Mouse (Mus musculus): ENCODE measurements around the gene Rnf111. TPM values are rescaled to one million over a fixed set of nuclear protein-coding genes. Genes with fewer than 3 reads are reported as not detected.
"Not testable (repeated sequence)": the region's sequence is repeated elsewhere in the genome, so short reads cannot be mapped to it uniquely, and the experiment has no call there.

The Rnf111 gene
- 25.2 and 26.0 TPM in 2 replicates for polyA plus RNA-seq (2014; fragmentation: Nextera tagmentation; extraction: Ambion mirVana)

GRCm38 (mm10) chr9:70503626-70504041 is at the start of gene Rnf111:
TSS of gene Rnf111 (minus strand) at chr9:70503725.
- Histone ChIP-seq H3K27me3 (ENCODE audit: control insufficient read depth, insufficient read depth, low read length) (no peaks in the 10 kb centered on the region), H3K36me3 (ENCODE audit: control insufficient read depth, insufficient read depth, low read length) (no peaks in the 10 kb centered on the region), H3K27ac (ENCODE audit: low read depth, low read length) (peak within 1 kb of the TSS; percentile 99), H3K9ac (ENCODE audit: low read depth, low read length) (peak within 1 kb of the TSS; percentile 98), H3K4me1 (ENCODE audit: control insufficient read depth, insufficient read depth, low read length) (0 out of 2 replicates have a peak, but pooled peaks cover 6% of the 10 kb centered on the region), H3K4me3 (ENCODE audit: low read depth, low read length) (peak within 1 kb of the TSS; percentile 98), H3K4me2 (peak within 1 kb of the TSS; percentile 67), H3K9me3 (replicated peaks; ENCODE audit: control insufficient read depth, low read length) (no peaks in the 10 kb centered on the region)
- ATAC-seq (replicated peaks; ENCODE audit: insufficient number of reproducible peaks, low FRiP score, low TSS enrichment) = peak; percentile 97
- WGBS (ENCODE audit: insufficient replicate concordance) = under 1% methylated on average over 36 of the region's 45 CpGs

- H3K27me3 ChIP-seq (ENCODE audit: control insufficient read depth, insufficient read depth, low read length); H3K27ac ChIP-seq (ENCODE audit: low read depth, low read length); H3K4me2 ChIP-seq; H3K4me1 ChIP-seq (ENCODE audit: control insufficient read depth, insufficient read depth, low read length); H3K36me3 ChIP-seq (ENCODE audit: control insufficient read depth, insufficient read depth, low read length); ATAC-seq (replicated peaks; ENCODE audit: insufficient number of reproducible peaks, low FRiP score, low TSS enrichment); H3K9ac ChIP-seq (ENCODE audit: low read depth, low read length); H3K4me3 ChIP-seq (ENCODE audit: low read depth, low read length); H3K9me3 ChIP-seq (replicated peaks; ENCODE audit: control insufficient read depth, low read length): not testable (repeated sequence)
- WGBS (ENCODE audit: insufficient replicate concordance) = 92% methylated on average over 2 of the region's 2 CpGs
Observed at GRCm38 (mm10) chr9:70552233-70552632, 48.7 kb upstream of the Rnf111 start.

DNA sequence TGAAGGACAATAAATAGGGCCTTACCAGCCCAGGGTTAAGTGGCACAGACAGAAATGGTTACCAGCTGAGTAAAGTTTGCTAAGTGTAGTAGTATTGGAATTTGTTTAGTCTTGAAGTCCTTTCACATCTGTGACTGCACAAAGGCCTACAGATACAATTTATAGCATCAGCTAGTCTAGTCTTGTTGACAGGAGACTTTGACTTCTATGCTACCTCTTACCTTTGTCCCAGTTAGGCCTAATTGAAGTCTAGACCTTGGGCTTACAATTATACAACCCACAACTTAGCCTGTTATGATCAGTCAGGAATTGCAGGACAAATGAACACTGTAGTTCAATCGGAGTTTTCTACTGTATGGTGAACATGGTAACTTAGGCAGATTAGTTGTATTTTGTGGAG is 48.0 kb upstream of the Rnf111 start:
- WGBS (ENCODE audit: insufficient replicate concordance) = 89% methylated on average over 1 of the region's 1 CpGs
- no peak overlapping the region for H3K27ac ChIP-seq (ENCODE audit: low read depth, low read length)
- H3K4me1 ChIP-seq (ENCODE audit: control insufficient read depth, insufficient read depth, low read length) = no peaks in the 10 kb centered on the region
- no peak for ATAC-seq (replicated peaks; ENCODE audit: insufficient number of reproducible peaks, low FRiP score, low TSS enrichment)
- H3K4me3 ChIP-seq (ENCODE audit: low read depth, low read length) = no peak overlapping the region
- peaks cover 4% of the 10 kb centered on the region for H3K36me3 ChIP-seq (ENCODE audit: control insufficient read depth, insufficient read depth, low read length)
- H3K27me3 ChIP-seq (ENCODE audit: control insufficient read depth, insufficient read depth, low read length) = no peaks in the 10 kb centered on the region
- no peak overlapping the region for H3K4me2 ChIP-seq
- no peaks in the 10 kb centered on the region for H3K9me3 ChIP-seq (replicated peaks; ENCODE audit: control insufficient read depth, low read length)
- H3K9ac ChIP-seq (ENCODE audit: low read depth, low read length) = no peak overlapping the region

GRCm38 (mm10) chr9:70548304-70548703 is 44.8 kb upstream of the Rnf111 start:
- Histone ChIP-seq H3K27ac (ENCODE audit: low read depth, low read length) (no peak overlapping the region), H3K36me3 (ENCODE audit: control insufficient read depth, insufficient read depth, low read length) (peaks cover 4% of the 10 kb centered on the region), H3K4me2 (no peak overlapping the region), H3K4me3 (ENCODE audit: low read depth, low read length) (no peak overlapping the region), H3K9me3 (replicated peaks; ENCODE audit: control insufficient read depth, low read length) (no peaks in the 10 kb centered on the region), H3K9ac (ENCODE audit: low read depth, low read length) (no peak overlapping the region), H3K4me1 (ENCODE audit: control insufficient read depth, insufficient read depth, low read length) (no peaks in the 10 kb centered on the region), H3K27me3 (ENCODE audit: control insufficient read depth, insufficient read depth, low read length) (no peaks in the 10 kb centered on the region)
- WGBS (ENCODE audit: insufficient replicate concordance) = 78% methylated on average over 4 of the region's 4 CpGs
- ATAC-seq (replicated peaks; ENCODE audit: insufficient number of reproducible peaks, low FRiP score, low TSS enrichment) = no peak

DNA sequence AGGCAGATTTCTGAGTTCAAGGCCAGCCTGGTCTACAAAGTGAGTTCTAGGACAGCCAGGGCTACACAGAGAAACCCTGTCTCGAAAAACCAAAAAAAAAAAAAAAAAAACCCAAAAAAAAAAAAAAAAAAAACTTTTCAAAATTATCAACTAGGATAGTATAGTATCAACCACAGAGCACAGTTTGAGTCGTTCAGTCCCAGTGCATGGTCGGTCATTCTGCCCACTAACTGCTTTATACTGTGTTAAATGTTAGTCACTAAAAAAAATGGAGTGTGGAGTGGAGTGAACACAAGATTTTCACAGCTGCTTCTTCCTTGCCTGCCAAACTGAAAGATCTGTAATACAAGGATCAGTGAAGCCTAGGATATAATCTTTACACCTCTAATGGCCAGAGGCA is 43.1 kb upstream of the Rnf111 start:
- not testable (repeated sequence) for H3K9ac ChIP-seq (ENCODE audit: low read depth, low read length); H3K27me3 ChIP-seq (ENCODE audit: control insufficient read depth, insufficient read depth, low read length); H3K9me3 ChIP-seq (replicated peaks; ENCODE audit: control insufficient read depth, low read length); H3K4me1 ChIP-seq (ENCODE audit: control insufficient read depth, insufficient read depth, low read length); H3K27ac ChIP-seq (ENCODE audit: low read depth, low read length); H3K36me3 ChIP-seq (ENCODE audit: control insufficient read depth, insufficient read depth, low read length); H3K4me2 ChIP-seq; H3K4me3 ChIP-seq (ENCODE audit: low read depth, low read length); ATAC-seq (replicated peaks; ENCODE audit: insufficient number of reproducible peaks, low FRiP score, low TSS enrichment)
- WGBS (ENCODE audit: insufficient replicate concordance) = 87% methylated on average over 2 of the region's 3 CpGs

DNA sequence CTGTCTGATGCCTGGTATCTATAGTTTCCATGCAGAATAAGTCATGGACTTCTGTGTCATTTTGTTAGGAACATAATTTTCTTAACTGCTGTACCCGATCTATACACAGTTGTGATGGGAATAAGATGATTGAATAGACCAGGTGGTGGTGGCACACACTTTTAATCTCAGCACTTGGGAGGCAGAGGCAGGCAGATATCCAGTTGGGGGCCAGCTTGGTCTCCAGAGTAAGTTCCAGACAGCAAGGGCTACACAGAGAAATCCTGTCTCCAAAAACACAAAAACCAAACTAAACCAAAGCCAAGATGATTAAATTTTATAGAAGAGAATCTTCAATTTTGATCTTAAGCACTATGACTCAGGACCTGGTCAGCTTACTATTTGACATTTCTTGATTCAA is 41.3 kb upstream of the Rnf111 start:
- no peak overlapping the region for H3K9ac ChIP-seq (ENCODE audit: low read depth, low read length)
- no peaks in the 10 kb centered on the region for H3K27me3 ChIP-seq (ENCODE audit: control insufficient read depth, insufficient read depth, low read length)
- ATAC-seq (replicated peaks; ENCODE audit: insufficient number of reproducible peaks, low FRiP score, low TSS enrichment) = no peak
- H3K4me2 ChIP-seq = no peak overlapping the region
- H3K36me3 ChIP-seq (ENCODE audit: control insufficient read depth, insufficient read depth, low read length) = no peaks in the 10 kb centered on the region
- WGBS (ENCODE audit: insufficient replicate concordance) = 73% methylated on average over 1 of the region's 1 CpGs
- H3K27ac ChIP-seq (ENCODE audit: low read depth, low read length) = no peak overlapping the region
- 0 out of 2 replicates have a peak, but pooled peaks cover 3% of the 10 kb centered on the region for H3K4me1 ChIP-seq (ENCODE audit: control insufficient read depth, insufficient read depth, low read length)
- no peaks in the 10 kb centered on the region for H3K9me3 ChIP-seq (replicated peaks; ENCODE audit: control insufficient read depth, low read length)
- no peak overlapping the region for H3K4me3 ChIP-seq (ENCODE audit: low read depth, low read length)

DNA sequence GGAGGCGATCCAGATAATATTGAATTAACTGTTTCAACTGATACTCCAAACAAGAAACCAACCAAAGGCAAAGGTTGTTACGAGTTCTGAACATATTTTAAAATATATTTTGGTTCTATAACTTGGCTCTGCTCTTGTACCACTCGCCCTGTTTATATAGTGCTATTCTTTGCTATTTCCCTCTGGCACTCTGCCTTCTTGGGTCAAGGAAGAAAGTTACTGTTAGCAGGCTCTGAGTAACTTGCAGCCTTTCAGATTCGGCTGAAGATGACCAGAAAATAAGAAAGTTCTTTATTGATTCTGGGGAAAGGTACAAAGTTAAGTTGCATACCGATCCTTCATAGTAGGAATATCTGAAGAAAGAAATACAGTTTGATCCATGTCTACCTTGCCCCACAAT is 40.5 kb upstream of the Rnf111 start:
- H3K4me2 ChIP-seq = peak overlapping the region; percentile 94
- H3K4me1 ChIP-seq (ENCODE audit: control insufficient read depth, insufficient read depth, low read length) = 0 out of 2 replicates have a peak, but pooled peaks cover 3% of the 10 kb centered on the region
- 72% methylated on average over 5 of the region's 5 CpGs for whole genome bisulfite sequencing (ENCODE audit: insufficient replicate concordance)
- no peaks in the 10 kb centered on the region for H3K9me3 ChIP-seq (replicated peaks; ENCODE audit: control insufficient read depth, low read length)
- no peak for ATAC-seq (replicated peaks; ENCODE audit: insufficient number of reproducible peaks, low FRiP score, low TSS enrichment)
- no peak overlapping the region for H3K27ac ChIP-seq (ENCODE audit: low read depth, low read length)
- H3K9ac ChIP-seq (ENCODE audit: low read depth, low read length) = no peak overlapping the region
- no peaks in the 10 kb centered on the region for H3K27me3 ChIP-seq (ENCODE audit: control insufficient read depth, insufficient read depth, low read length)
- peak overlapping the region; percentile 74 for H3K4me3 ChIP-seq (ENCODE audit: low read depth, low read length)
- H3K36me3 ChIP-seq (ENCODE audit: control insufficient read depth, insufficient read depth, low read length) = no peaks in the 10 kb centered on the region

- H3K27ac ChIP-seq (ENCODE audit: low read depth, low read length) = peak overlapping the region; percentile 99
- peak overlapping the region; percentile 74 for H3K4me3 ChIP-seq (ENCODE audit: low read depth, low read length)
- no peaks in the 10 kb centered on the region for H3K36me3 ChIP-seq (ENCODE audit: control insufficient read depth, insufficient read depth, low read length)
- ATAC-seq (replicated peaks; ENCODE audit: insufficient number of reproducible peaks, low FRiP score, low TSS enrichment) = peak; percentile 76
- peak overlapping the region; percentile 98 for H3K9ac ChIP-seq (ENCODE audit: low read depth, low read length)
- 0 out of 2 replicates have a peak, but pooled peaks cover 3% of the 10 kb centered on the region for H3K4me1 ChIP-seq (ENCODE audit: control insufficient read depth, insufficient read depth, low read length)
- H3K27me3 ChIP-seq (ENCODE audit: control insufficient read depth, insufficient read depth, low read length) = no peaks in the 10 kb centered on the region
- H3K9me3 ChIP-seq (replicated peaks; ENCODE audit: control insufficient read depth, low read length) = no peaks in the 10 kb centered on the region
- peak overlapping the region; percentile 94 for H3K4me2 ChIP-seq
- WGBS (ENCODE audit: insufficient replicate concordance) = 2% methylated on average over 63 of the region's 64 CpGs
Observed at GRCm38 (mm10) chr9:70543048-70543880, 39.7 kb upstream of the Rnf111 start.

All from heart, embryonic 11.5 days (tissue).